Mouse (Mus musculus): ENCODE measurements around the gene Gnai2. TPM values are rescaled to one million over a fixed set of nuclear protein-coding genes. Genes with fewer than 3 reads are reported as not detected.
A peak's percentile ranks its signal among the peaks of the same experiment; 100 is the strongest.

Gnai2 gene
- polyA plus RNA-seq, 1 experiment from 2014 or later: 457 TPM

- no peak for ATAC-seq (ENCODE audit: low read depth)
- Histone ChIP-seq H3K27ac (ENCODE audit: low read length) (peak overlapping the region; percentile 90), H3K4me1 (replicated peaks; ENCODE audit: control insufficient read depth, insufficient read depth, low read length) (peaks cover 67% of the 10 kb centered on the region), H3K27me3 (ENCODE audit: control insufficient read depth, insufficient read depth, low read depth, low read length) (no peaks in the 10 kb centered on the region), H3K4me2 (ENCODE audit: low read depth, low read length) (peak overlapping the region; percentile 43), H3K9ac (ENCODE audit: low read length) (peak overlapping the region; percentile 59), H3K36me3 (ENCODE audit: control insufficient read depth, insufficient read depth, low read length) (peaks cover 6% of the 10 kb centered on the region; the same call in 1 of the 2 replicates), H3K4me3 (ENCODE audit: low read length) (peak overlapping the region; percentile 16), H3K9me3 (ENCODE audit: control insufficient read depth, low read length) (no peaks in the 10 kb centered on the region)
- 22% methylated on average over 14 of the region's 14 CpGs for WGBS
These were observed 5.2 kb downstream of the Gnai2 start for GRCm38 (mm10) chr9:107629901-107630425.

GRCm38 (mm10) chr9:107629411-107629730, 5.8 kb downstream of the Gnai2 start:
- no peaks in the 10 kb centered on the region for H3K9me3 ChIP-seq (ENCODE audit: control insufficient read depth, low read length)
- no peaks in the 10 kb centered on the region for H3K27me3 ChIP-seq (ENCODE audit: control insufficient read depth, insufficient read depth, low read depth, low read length)
- peak overlapping the region; percentile 52; the same call in 1 of the 2 replicates for H3K9ac ChIP-seq (ENCODE audit: low read length)
- ATAC-seq (ENCODE audit: low read depth): no peak
- peaks cover 69% of the 10 kb centered on the region for H3K4me1 ChIP-seq (replicated peaks; ENCODE audit: control insufficient read depth, insufficient read depth, low read length)
- peak overlapping the region; percentile 43 for H3K4me2 ChIP-seq (ENCODE audit: low read depth, low read length)
- no peak overlapping the region for H3K4me3 ChIP-seq (ENCODE audit: low read length)
- WGBS: 33% methylated on average over 4 of the region's 4 CpGs
- peaks cover 6% of the 10 kb centered on the region; the same call in 1 of the 2 replicates for H3K36me3 ChIP-seq (ENCODE audit: control insufficient read depth, insufficient read depth, low read length)
- H3K27ac ChIP-seq (ENCODE audit: low read length): peak overlapping the region; percentile 90

GRCm38 (mm10) chr9:107628721-107629410, 6.3 kb downstream of the Gnai2 start:
- Histone ChIP-seq H3K9ac (ENCODE audit: low read length) (peak overlapping the region; percentile 65), H3K4me1 (replicated peaks; ENCODE audit: control insufficient read depth, insufficient read depth, low read length) (peaks cover 73% of the 10 kb centered on the region), H3K4me2 (ENCODE audit: low read depth, low read length) (peak overlapping the region; percentile 43), H3K4me3 (ENCODE audit: low read length) (peak overlapping the region; percentile 1; the same call in 1 of the 2 replicates), H3K9me3 (ENCODE audit: control insufficient read depth, low read length) (no peaks in the 10 kb centered on the region), H3K27ac (ENCODE audit: low read length) (peak overlapping the region; percentile 90), H3K27me3 (ENCODE audit: control insufficient read depth, insufficient read depth, low read depth, low read length) (no peaks in the 10 kb centered on the region), H3K36me3 (ENCODE audit: control insufficient read depth, insufficient read depth, low read length) (peaks cover 6% of the 10 kb centered on the region; the same call in 1 of the 2 replicates)
- WGBS: 27% methylated on average over 14 of the region's 15 CpGs
- peak; percentile 29; the same call in 1 of the 2 replicates for ATAC-seq (ENCODE audit: low read depth)

- 33% methylated on average over 20 of the region's 20 CpGs for WGBS
- peak overlapping the region; percentile 65 for H3K9ac ChIP-seq (ENCODE audit: low read length)
- no peak for ATAC-seq (ENCODE audit: low read depth)
- H3K4me3 ChIP-seq (ENCODE audit: low read length): no peak overlapping the region
- no peaks in the 10 kb centered on the region for H3K9me3 ChIP-seq (ENCODE audit: control insufficient read depth, low read length)
- peaks cover 7% of the 10 kb centered on the region; the same call in 1 of the 2 replicates for H3K36me3 ChIP-seq (ENCODE audit: control insufficient read depth, insufficient read depth, low read length)
- H3K4me1 ChIP-seq (replicated peaks; ENCODE audit: control insufficient read depth, insufficient read depth, low read length): peaks cover 69% of the 10 kb centered on the region
- H3K27ac ChIP-seq (ENCODE audit: low read length): peak overlapping the region; percentile 90
- H3K27me3 ChIP-seq (ENCODE audit: control insufficient read depth, insufficient read depth, low read depth, low read length): no peaks in the 10 kb centered on the region
- peak overlapping the region; percentile 43 for H3K4me2 ChIP-seq (ENCODE audit: low read depth, low read length)
These were observed 7.5 kb downstream of the Gnai2 start for GRCm38 (mm10) chr9:107627387-107628255.

- Histone ChIP-seq H3K27ac (ENCODE audit: low read length) (peak overlapping the region; percentile 90), H3K27me3 (ENCODE audit: control insufficient read depth, insufficient read depth, low read depth, low read length) (no peaks in the 10 kb centered on the region), H3K4me2 (ENCODE audit: low read depth, low read length) (peak overlapping the region; percentile 40), H3K9me3 (ENCODE audit: control insufficient read depth, low read length) (no peaks in the 10 kb centered on the region), H3K4me3 (ENCODE audit: low read length) (no peak overlapping the region), H3K36me3 (ENCODE audit: control insufficient read depth, insufficient read depth, low read length) (peaks cover 11% of the 10 kb centered on the region), H3K4me1 (replicated peaks; ENCODE audit: control insufficient read depth, insufficient read depth, low read length) (peaks cover 61% of the 10 kb centered on the region), H3K9ac (ENCODE audit: low read length) (peak overlapping the region; percentile 65)
- peak; percentile 74 for ATAC-seq (ENCODE audit: low read depth)
- 6% methylated on average over 2 of the region's 2 CpGs for WGBS
These were observed 8.3 kb downstream of the Gnai2 start for GRCm38 (mm10) chr9:107626844-107627277.

GRCm38 (mm10) chr9:107626158-107626843, 8.9 kb downstream of the Gnai2 start:
- Histone ChIP-seq H3K9me3 (ENCODE audit: control insufficient read depth, low read length) (no peaks in the 10 kb centered on the region), H3K27me3 (ENCODE audit: control insufficient read depth, insufficient read depth, low read depth, low read length) (no peaks in the 10 kb centered on the region), H3K27ac (ENCODE audit: low read length) (peak overlapping the region; percentile 90), H3K4me3 (ENCODE audit: low read length) (no peak overlapping the region), H3K9ac (ENCODE audit: low read length) (peak overlapping the region; percentile 65), H3K36me3 (ENCODE audit: control insufficient read depth, insufficient read depth, low read length) (peaks cover 10% of the 10 kb centered on the region), H3K4me1 (replicated peaks; ENCODE audit: control insufficient read depth, insufficient read depth, low read length) (peaks cover 58% of the 10 kb centered on the region), H3K4me2 (ENCODE audit: low read depth, low read length) (peak overlapping the region; percentile 40)
- no peak for ATAC-seq (ENCODE audit: low read depth)
- 41% methylated on average over 15 of the region's 15 CpGs for WGBS

- no peak overlapping the region for H3K4me2 ChIP-seq (ENCODE audit: low read depth, low read length)
- 87% methylated on average over 12 of the region's 12 CpGs for WGBS
- H3K4me1 ChIP-seq (replicated peaks; ENCODE audit: control insufficient read depth, insufficient read depth, low read length): peaks cover 56% of the 10 kb centered on the region
- peak overlapping the region; percentile 36; the same call in 1 of the 2 replicates for H3K27ac ChIP-seq (ENCODE audit: low read length)
- H3K9ac ChIP-seq (ENCODE audit: low read length): no peak overlapping the region
- H3K9me3 ChIP-seq (ENCODE audit: control insufficient read depth, low read length): no peaks in the 10 kb centered on the region
- H3K27me3 ChIP-seq (ENCODE audit: control insufficient read depth, insufficient read depth, low read depth, low read length): no peaks in the 10 kb centered on the region
- ATAC-seq (ENCODE audit: low read depth): no peak
- H3K4me3 ChIP-seq (ENCODE audit: low read length): no peak overlapping the region
- H3K36me3 ChIP-seq (ENCODE audit: control insufficient read depth, insufficient read depth, low read length): peaks cover 8% of the 10 kb centered on the region
These were observed 9.6 kb downstream of the Gnai2 start for GRCm38 (mm10) chr9:107625351-107626128.

- H3K36me3 ChIP-seq (ENCODE audit: control insufficient read depth, insufficient read depth, low read length): peaks cover 8% of the 10 kb centered on the region
- no peak overlapping the region for H3K4me3 ChIP-seq (ENCODE audit: low read length)
- peaks cover 51% of the 10 kb centered on the region for H3K4me1 ChIP-seq (replicated peaks; ENCODE audit: control insufficient read depth, insufficient read depth, low read length)
- H3K27me3 ChIP-seq (ENCODE audit: control insufficient read depth, insufficient read depth, low read depth, low read length): no peaks in the 10 kb centered on the region
- peak overlapping the region; percentile 36 for H3K27ac ChIP-seq (ENCODE audit: low read length)
- no peak overlapping the region for H3K9ac ChIP-seq (ENCODE audit: low read length)
- no peaks in the 10 kb centered on the region for H3K9me3 ChIP-seq (ENCODE audit: control insufficient read depth, low read length)
- ATAC-seq (ENCODE audit: low read depth): no peak
- no peak overlapping the region for H3K4me2 ChIP-seq (ENCODE audit: low read depth, low read length)
- WGBS: 90% methylated on average over 3 of the region's 3 CpGs
These were observed 10.2 kb downstream of the Gnai2 start for GRCm38 (mm10) chr9:107624951-107625350.
